Mouse (Mus musculus) urinary bladder, postnatal 36 days (tissue): ENCODE measurements around the gene Depdc1b.

ENCODE experiments used
- DNase-seq, 2 experiments: peaks; one replicate each; pipeline ENCODE4 v3.0.0; 2022; ENCODE audit warnings: low spot score in 2 of 2, mixed read lengths in 1 of 2

Gene Depdc1b

DNA sequence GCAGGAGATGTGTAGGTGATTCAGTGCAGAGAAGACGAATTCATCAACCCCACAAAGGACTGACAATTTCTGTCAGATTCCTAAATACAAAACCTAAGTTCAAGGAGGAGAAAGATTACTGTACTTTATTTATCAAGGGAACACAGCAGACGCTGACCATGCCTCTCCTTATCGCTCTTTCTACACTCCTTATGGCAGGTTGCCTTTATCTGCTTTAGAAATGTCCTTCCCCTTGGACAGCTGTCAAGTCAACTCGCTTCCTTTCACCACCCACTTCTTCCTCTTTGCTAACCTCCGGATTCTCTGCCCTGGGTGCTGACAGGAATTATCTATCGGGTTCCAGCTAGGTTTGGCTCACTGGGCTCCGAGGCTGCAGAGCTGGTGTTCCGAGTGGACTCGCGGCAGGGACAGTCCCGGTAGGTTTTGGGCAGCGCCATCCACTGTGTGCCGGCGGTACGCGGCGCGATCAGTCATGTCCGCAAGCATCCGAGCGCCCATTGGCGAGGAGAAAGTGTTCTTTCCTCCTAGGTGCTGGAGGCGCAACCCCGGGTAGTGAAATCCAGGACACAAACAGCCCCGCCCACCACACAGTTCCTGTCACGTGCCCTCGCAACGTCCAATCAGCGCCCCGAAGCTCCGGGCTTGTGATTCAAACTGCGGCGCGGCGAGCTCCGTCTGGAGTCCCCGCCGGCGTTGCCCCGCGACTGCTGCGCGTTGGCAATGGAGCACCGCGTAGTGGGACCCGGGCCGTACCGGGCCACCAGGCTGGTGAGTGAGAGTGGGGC is at the start of gene Depdc1b:
Gene Depdc1b (plus strand): TSS at position 631 of the 785 bp plus-strand sequence.
- peak; percentile 93 to 96 for DNase-seq

DNA sequence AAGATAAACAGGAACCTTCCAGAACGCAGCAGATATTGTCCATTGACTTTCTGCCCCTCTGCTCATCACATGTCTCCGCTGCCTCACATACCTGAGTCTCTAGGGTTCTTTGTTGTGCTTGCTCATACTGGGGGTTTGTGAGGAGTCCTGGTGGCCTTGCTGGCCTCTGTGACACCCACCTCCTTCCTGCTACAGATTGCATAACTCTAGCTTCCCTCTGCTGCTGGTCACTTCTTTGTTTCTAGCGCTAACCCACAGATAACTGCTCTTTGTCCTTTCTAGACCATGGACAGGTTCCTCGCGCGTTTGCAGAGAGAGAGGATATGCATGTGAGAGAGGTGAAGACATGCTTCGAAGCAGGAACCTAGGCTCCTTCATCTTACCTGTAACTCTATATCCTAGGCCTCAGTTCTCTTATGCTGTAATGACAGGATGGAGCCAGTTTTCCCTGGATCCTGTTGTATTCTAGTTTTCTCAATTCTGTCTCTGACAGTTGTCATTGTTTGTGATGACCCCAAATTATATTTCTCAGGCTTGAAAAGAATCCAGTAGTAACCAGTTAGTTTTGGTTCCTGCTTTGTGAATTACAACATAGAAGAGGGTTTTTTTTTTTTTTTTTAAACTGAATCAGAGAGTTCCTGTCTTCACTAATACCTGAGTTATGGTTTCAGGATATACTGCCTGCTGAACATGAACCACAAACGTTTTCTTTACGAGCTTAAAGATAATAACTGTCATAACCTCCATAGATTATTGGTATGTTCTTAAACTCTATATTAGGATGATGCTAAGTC is 48.1 kb upstream of the Depdc1b start:
- no peak for DNase-seq

DNA sequence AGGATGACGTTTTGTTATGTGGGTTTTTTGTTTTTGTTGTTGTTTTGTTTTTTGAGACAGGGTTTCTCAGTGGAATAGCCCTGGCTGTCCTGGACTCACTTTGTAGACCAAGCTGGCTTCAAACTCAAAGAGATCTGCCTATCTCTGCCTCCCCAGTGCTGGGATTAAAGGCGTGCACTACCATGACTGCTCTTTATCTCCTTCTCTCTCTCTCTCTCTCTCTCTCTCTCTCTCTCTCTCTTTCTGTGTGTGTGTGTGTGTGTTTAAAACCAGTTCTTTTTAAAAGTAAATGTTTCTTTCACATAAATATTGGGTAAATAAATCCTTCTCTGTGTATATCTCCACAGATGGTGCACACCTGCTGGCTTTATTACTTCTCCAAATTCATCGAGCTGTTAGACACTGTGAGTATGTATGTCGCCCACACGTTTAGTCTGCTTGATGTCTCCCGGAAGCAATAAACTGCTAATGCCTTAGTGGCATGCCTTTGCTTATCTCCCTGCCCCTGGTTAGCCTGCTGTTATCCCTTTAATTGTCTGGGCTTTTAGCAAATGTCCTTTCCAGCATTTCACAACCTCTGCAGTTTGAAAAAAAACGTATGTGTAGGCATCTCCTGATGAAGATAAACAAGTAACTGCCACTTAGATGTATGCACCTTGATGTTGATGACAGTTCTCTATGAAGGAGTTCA is 44.5 kb upstream of the Depdc1b start:
- no peak for DNase-seq

DNA sequence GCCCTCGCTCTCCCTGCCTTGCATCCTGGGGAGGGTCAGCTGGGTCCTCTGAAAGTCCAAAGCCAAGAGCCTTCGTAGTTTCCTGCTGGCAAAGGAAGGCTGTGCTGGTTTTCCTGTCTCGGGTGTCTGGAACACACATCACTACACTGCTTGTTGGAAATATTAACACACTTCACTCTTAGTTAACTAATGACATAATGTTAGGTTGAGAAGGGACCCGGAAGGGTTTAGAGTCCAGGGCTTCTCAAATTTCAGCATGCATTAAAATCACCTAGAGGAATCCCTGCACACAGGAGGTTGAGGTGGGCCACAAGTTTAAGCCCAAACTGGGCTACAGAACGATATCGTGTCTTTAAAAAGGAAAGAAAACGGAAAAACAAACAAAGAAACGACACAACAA is 43.8 kb upstream of the Depdc1b start:
- DNase-seq: no peak

DNA sequence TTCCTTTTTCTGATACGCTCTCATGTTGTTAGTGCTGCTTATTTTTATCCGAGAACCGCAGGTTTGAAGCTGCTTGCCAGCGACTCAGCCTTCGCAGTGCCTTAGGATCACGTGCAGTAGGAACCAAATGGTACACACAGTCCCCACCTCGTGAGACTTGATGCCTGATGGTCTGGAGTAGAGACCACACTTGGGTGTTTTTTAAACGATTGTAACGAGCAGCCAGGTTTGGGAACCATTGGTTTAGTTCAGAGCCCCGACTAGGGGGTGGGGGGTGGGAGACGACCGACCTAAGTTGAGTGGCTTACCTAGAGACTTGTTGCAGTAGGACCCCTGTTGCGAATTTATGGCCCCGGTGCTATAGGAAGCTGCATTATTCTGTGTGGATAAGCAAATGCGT is 43.1 kb upstream of the Depdc1b start:
- no peak for DNase-seq

DNA sequence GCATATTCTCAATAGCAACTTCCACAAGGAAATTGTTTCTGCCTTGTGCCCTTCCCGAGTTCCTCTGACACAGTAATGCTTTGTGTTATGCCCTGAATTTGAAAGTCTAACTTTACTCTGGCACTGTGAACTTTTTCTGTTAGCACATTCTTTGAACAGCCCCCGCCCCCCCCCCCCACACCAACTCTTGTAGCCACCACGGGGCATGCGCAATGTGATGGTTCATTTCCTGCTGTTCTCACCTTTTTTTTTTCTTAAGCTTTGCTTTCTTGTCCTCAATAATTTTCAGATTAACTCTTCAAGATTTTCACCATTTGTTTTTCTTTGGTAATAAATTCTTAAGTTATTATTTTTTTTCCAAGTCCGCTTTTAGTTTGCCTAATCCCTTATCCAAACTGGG is 42.7 kb upstream of the Depdc1b start:
- no peak for DNase-seq

DNA sequence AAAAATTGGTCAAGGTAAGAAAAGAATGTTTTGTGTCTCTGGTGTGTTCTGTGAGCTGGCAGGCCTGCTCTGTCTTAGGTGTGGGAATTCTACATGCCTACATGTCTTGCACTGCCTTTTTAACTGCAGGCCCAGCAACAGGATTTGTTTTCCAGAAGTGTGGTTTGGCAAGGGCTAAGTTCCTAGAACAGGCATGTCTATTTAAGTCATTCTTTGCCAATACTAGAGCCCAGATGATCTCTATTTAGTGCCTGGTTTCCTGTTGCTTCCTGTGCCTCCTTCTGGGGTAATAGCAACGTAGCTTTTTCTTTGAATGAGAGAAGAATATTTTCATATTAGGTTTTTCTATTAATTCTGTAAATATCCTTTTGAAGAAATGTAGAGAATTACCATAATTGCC is 39.6 kb upstream of the Depdc1b start:
- DNase-seq: no peak

DNA sequence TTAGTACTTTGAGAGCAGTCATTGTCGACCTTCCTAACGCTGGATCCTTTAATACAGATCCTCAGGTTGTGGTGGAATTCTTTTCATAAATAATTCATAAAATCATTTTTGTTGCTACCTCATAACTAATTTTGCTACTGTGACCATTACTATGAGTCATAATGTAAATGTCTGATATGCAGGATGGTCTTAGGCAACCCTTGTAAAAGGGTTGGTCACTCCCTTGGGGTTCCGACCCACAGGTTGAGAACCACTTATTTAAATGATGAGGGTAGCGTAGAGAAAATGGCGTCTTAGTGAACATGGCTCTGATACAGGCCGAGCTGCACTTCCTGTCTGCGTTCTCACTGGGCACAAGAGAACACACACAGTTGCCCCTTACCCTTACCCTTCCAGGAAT is 38.8 kb upstream of the Depdc1b start:
- no peak for DNase-seq

DNA sequence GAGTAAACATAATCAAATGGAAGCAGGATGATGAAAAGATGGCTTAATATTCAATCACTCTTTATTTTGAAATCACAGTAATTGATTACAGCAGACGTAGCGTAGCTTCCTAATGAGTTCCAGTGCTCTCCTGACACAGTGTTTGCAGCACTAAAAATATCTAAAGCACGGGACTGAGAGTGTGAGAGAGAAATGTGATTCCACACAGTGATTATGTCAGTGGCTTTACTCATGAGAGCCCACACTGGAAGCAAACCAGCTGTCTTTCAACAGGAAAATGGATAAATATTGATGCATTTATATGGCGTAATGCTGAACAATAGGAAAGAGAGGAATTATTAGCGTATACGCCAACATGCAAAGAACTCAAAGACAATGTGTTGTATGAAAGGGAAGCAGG is 37.5 kb upstream of the Depdc1b start:
- no peak for DNase-seq

DNA sequence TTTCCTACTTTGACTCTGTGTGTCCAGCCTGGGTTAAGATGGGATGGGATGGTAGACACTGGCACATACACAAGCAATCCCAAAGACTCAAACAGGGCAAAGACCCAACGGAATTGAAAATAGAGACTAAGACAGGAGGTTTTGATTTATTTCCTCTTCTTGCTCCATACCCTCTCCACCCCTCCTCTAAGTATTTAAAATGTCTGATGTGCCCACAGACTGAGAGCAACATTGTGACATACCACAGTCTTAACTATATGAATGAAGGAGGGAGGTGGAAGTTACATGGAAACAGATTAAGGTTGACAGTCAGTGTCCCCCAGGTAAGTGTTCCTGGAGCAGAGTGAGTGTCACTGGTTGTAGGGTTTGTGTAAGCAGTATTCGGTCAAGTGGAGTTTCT is 31.8 kb upstream of the Depdc1b start:
- no peak for DNase-seq

DNA sequence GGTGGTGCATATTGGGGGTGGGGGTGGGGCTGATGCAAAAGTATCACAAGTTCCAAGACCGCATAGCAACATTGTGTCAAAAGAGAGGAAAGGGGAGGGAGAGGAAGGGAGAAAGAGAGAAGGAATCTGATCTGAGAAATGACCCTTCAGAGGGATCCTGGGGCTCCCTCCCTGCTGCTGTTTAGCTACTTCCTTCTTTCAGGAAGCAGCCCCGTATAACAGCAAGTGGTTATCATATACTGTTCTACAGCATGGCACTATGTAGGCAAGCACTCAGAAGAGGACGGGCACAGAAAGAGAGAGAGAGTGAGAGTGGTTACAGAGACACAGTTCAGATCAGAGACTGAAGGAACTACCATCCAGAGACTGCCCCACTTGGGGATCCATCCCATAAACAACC is 28.2 kb upstream of the Depdc1b start:
- no peak for DNase-seq

DNA sequence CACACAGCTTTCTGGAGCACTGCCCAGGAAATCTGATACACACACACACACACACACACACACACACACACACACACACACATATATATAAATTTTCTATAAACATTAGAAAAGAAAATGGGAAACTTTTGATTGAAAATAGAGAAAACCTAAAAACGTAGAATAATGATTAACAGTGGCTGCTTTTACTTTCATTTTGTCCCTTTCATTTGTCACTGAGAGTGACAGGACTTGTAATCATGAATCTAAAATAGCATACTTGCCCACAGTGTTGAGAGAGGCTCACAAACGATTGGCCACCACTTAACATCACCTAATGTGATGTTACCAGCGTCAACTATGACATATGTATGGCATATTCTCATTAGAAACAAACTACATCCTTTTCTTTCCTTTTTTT is 26.7 kb upstream of the Depdc1b start:
- no peak for DNase-seq

DNA sequence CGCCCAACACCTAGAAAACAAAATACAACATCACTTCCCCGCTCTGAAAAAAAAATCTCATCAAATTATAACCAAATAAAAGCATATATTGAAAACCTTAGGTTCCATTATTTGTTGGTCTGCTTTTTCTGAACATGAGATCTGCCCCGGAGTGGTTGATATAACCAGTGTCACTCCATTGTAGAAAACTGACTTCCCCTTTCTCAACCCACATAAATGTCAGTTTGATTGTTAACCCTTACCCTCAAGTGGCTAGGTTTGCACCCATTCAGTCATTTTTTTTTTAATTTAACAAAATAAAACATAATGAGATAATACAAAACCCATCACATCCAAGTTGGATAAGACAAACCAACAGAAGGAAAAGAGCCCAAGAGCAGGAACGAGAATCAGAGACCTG is 25.8 kb upstream of the Depdc1b start:
- no peak for DNase-seq

DNA sequence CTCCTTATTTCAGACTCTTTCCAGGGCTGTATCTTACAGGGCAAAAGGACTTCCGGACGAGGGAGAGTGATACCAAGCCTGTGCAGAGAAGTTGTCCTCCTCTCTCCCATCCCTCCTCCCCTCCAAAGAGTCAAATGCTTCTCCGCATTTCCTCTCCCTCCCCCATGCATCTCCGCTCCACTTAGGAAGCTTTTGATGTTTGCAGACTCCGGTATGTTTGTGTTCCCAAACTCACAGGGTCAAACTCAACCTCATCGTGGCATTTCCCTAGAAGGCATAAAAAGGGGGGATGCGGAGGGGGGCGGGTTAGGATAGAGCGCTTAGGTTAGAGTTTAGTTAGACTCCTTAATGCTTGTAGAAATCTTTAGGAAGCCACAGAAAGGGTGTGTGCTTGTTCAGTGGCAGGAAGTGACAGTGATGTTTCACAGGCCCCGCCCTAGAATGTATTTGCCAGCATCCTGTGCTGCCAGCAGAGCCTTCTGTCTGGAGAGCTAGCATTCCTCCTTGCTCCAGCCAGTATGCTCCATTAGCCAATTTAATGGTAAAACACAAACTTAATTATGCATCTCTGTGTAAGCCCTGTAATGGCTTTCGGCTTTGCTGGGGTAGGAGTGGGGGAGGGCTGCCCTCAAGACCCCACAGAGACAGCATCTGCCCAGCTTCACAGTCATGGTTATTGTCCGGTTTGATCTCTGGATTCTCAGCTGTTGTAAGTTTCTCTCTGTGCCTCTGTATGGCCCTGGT is 18.6 kb upstream of the Depdc1b start:
- peak; percentile 15 to 28 for DNase-seq

DNA sequence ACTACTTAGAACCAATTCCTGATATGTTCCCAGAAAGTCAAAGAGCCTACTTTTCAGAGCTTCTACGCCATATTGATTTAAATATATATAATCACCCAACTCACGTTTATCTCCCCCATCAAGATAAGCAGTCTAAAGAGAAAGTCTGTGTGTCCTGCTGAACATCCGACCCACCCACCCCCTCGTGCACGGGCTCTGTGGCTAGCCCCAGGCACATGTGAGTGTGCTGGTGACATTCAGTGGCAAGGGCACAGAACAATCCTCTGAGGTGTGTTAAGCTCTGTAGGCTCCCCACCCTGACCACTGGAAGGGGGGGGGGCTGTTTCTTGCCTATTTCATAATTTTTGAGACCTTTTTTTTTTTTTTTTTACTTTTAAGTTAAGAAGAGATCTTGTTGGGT is 17.9 kb upstream of the Depdc1b start:
- DNase-seq: no peak

DNA sequence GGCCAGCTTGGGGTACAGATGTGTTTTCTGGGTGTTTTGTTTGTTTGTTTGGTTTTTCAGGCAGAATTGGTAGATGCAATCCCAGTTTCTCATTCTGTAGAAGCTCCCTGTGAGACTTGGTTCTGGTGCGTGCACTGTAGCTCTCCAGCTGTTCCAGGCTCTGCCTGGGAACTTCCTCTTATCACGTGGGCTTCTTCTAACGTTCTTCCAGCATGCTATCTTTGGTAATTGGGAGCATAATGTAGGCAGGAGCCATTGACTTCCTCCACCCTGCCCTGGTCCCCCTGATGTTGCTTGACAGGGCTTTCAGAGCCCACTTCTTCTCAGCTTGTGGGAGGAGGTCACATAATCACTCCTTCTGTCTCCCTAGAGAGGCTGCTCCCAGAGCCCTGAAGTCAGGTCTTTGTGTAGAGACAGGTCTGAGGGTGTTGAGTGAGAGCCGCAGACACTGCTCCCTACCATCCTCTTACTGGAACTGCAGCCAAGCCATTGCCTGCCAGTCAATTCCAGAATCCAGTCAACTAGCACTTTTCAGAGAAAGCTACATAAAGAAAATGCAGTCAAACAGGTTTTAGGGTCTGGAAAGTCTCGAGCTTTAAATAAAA is 15.7 kb upstream of the Depdc1b start:
- no peak for DNase-seq

DNA sequence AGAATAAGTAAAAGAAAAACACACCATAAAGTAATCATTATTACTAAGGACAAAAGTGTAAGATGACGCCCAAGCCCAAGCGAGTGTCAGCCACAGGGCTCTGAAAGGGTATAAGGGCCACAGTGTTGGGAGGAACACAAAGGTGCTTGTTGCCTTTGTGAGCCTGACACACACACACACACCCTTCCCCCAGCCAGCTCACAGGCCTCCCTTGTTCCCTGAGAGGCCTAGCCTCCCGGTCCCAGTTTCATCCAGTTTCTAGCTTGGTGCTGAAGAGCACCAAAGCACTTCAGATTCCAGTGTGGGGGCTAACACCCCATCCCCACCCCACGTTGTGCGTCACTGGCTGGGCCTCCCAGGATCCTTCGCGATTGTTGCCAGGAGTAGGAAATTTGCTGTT is 14.7 kb upstream of the Depdc1b start:
- no peak for DNase-seq

DNA sequence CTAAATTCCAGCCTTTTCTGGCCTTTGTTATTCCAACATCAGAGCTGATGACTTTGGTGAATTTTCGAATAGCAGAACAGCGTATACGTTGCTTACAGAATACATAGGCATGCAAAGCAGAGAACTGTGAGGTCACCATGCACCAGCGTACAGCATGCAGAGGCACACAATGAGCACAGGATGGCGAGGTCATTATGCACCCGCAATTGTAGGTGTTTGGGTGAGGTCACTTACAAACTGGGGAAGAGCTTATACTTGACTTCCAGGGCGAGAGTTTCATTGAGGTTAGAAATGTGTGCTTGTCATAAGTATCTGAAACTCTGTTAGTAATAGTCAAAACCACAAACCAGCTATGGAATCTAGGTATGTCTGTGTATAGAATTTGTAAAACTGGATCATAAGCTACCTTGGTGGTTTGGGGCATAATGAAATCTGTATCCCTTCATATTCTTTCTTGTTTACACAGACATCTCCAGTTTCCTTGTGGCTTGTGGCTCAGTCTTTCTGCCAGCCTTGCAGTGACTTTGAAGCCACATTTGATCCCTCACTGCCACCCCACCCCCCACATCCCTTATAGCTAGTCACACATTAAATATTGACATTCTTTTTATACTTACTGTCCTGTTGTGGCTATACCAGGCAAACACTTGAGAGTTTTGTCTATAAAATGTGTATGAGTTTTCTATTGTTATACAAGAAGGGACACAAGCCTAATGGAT is 13.0 kb upstream of the Depdc1b start:
- DNase-seq: no peak

DNA sequence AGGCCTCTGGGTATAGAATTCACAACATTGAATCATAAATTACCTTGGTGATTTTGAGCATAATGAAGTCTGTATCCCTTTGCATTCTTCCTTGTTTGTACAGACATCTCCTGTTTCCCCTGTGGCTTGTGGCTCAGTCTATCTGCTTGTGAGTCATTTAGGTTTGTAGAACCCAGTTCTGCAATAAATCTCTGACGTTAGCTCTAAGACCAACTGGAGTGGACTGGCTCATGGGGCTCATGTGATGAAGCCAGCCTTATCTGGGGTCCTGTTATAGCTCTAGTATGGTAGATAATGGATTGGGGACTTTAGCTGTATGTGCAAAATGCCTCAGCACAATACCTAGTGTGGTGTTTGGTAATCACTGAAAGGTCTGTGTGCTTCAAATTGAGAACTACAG is 12.3 kb upstream of the Depdc1b start:
- no peak for DNase-seq

DNA sequence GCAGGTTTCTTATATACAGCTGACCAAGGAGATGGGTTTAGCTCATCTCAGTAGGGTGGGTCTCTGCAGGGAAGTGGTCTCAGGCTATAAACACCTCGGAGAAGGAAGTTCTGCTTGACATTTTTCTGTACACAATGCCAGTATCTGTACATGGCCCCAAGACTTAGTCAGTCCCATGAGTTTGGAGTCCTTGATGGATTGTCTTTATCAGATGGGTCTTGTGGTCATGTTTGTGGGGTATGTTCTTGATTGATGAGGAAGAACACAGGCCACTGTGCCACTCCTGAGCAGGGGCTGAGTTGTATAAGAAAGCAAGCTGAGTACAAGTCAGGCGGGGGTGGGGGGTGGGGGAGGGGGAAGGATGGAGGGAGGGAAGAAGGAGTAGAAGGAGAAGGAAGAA is 11.5 kb upstream of the Depdc1b start:
- no peak for DNase-seq

DNA sequence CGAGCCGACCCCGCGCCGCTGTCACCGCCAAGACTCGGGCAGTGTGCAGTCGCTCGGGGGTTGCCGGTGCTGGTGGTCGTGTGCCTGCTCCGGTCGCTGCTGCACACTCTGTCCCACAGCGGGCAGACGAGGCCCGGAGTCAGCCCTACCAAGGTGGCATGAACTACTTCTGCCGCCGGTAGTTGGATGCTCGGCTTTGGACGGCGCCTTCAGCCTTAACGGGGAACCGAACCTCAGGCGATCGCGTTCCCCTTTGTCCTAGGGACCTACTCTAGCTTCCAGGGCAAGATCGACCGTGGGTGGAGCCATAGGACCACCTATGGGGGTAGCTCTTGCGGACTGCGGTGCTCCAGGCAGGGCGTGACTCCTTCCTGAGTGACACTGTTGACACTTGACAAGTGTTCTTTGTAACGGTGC is 363 bp downstream of the Depdc1b start:
- no peak for DNase-seq
